Mouse (Mus musculus) kidney, adult 2 months (tissue): ENCODE results near the gene Klre1.

Experiments
- CTCF ChIP-seq: fragments of 200-500 bp; conservative IDR thresholded peaks from 2 replicates; pipeline ENCODE4 v1.5.1; 2011; ENCODE audit warnings: low read depth, mild to moderate bottlenecking, control low read depth, low read length, moderate library complexity, mixed read lengths; ENCODE audit not compliant: insufficient read depth, insufficient read length
- POLR2A ChIP-seq: fragments of 200-500 bp; IDR thresholded peaks from one replicate; pipeline ENCODE4 v1.6.1; 2011; ENCODE audit warnings: low read depth, low read length, control low read depth

GRCm38 (mm10) chr6:129608372-129608771 lies 30.7 kb downstream of the Klre1 start:
- TF ChIP-seq CTCF: no peak
- TF ChIP-seq POLR2A: no peak
